Mouse (Mus musculus) kidney, adult 8-10 months (tissue): ENCODE measurements around the gene Far1.
A peak's percentile ranks its signal among the peaks of the same experiment; 100 is the strongest.

Experiments
- DNase-seq, 2 experiments: peaks; one replicate each; pipeline ENCODE4 v3.0.0; 2022

Far1 gene

DNA sequence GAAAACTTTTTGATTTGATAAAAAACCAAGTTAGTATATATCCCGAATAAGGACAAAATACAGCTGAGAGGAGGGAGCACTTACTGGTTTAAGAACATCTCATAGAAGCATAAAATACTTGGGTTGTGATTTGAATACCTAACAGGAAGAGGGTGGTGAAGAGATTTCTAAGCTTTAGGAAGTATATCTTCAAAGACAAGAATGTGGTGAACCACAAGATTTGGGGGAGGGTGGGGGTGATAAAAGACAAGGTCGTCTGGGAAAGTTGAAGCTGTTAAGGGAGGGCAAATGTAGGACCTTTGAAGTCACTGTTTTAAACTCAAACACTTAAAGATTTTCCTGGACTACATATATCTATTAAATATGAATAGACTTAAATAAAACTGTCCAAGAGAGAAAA is 59.1 kb downstream of the Far1 start:
- DNase-seq: no peak

DNA sequence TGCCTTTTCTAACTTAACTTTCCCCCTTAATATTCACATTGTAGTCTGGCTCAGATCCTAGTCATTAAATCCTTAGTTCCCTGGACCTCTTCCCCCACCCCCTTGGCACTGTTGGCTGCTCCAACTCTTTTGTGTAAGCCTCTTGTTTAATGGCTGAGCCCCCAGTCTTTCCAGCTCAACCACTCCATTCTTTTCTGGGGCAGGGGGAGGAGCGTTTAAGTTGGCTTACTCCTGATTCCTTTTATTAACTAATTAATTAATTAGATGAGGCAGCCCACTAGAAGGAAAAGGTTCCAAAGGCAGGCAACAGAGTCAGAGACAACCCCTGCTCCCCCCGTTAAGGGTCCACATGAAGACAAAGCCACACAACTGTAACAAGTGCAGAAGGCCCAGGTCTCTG is 68.5 kb downstream of the Far1 start:
- DNase-seq: no peak

DNA sequence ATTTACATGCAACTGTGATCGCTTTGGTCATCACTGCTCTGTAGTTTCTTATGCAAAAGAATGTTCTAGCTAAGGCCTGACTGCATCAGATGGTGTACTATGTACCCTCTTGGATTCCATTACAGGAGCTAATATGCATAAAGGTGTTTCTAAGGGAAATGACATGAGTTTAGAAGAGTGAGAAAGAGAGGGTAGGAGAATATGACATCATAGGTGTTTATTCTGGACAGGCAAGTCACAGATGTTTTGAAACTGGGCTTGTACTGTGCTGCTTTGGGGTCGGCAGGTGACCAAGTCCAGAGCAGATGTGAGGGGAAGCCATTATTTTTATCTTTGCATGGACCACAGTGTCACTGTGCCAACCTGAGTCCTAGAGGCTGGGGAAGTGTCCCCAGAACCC is 75.6 kb downstream of the Far1 start:
- DNase-seq: no peak

DNA sequence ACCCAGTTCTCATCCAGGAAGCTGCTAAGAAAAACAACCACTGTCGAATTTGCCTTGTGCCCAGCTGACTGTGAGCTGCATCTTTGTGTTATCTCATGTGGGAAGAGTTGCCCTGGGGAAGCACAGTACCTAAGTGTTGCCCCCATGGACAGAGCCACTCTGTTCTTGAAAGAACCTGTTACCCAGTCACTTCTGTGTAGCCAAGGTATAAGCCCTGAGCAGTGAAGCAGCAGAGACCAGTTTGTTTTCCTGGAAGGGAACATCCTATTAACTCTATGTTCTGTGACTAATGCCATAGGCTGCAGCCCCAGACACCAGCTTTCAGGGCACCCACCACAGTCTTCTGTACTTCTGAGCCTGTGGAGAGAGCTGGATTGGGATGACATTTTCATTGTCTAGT is 76.7 kb downstream of the Far1 start:
- no peak for DNase-seq

DNA sequence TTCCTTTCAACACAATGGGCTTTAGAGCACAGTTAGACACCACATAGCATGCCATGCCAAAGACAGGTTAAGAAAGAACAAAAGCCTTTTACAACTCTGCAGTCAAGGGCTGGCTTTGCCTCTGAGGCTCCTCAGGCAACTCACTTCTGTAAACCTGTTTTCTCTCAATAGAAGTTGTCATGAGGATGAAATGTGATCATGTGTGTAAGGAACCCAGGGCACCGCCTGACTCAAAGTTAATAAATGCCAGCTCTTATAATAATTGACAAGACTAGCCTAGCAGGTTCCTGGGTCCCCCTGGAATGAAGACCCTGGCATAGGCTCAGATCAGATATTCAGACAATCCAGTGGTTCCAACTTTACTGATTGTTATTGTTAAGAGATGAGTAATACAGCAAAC is 77.5 kb downstream of the Far1 start:
- peak; percentile 56 to 81 for DNase-seq

DNA sequence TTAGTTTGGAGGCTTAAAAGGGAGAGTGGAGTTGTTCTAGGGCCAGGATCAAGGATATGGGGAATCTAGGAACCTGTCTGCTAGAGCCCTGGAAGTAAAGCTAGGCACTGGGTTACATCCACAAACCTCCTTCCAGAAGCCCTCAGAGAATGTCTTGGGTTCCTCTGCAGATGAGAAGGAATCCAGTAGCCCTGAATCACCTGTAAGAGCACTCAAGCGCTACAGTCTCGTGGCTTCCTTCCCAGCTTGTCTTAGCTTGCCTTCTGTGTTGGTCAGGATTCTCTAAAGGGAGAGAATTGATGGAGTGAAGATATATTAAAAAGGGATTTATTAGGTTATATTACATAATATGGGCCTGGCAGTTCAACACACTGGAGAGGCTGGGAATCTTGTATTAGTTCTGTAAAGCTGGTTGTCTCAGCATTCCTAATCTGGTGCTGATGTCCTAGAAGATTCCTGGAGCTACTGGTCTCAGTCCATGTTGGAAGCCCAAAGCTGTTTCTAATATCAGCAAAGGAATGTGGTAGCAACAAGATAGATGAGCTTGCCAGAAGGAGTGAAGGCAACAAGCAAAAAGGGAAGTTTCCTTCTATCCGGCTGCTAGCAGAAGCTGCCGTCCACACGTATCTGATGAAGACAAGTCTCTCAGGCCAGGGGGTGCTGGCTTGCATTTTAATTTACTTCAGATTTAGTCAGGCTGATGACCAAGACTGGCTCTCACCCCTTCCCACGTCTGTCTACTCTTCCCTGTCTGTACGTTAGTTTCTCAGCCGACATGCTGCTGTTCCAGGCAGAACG is 78.1 kb downstream of the Far1 start:
- DNase-seq: peak in 1 of 2 experiments; percentile 18

DNA sequence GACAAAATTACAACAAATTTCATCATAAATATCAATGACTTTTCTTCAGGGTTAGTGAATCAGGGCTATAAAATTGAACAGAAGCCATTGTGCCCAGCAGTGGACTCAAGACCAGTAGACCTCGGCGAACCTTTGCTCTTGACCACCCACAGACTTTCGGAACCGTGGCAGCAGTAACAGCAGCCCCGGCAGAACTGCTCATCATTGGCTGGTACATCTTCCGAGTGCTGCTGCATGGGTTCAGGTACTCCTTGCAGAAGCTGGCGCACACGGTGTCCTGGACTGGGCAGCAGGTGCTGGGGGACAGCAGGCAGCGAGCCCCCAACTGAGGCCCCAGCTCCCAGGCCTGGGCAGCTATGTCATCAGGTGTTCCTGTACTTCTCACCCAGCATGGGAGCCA is 79.1 kb downstream of the Far1 start:
- peak; percentile 15 to 19 for DNase-seq

DNA sequence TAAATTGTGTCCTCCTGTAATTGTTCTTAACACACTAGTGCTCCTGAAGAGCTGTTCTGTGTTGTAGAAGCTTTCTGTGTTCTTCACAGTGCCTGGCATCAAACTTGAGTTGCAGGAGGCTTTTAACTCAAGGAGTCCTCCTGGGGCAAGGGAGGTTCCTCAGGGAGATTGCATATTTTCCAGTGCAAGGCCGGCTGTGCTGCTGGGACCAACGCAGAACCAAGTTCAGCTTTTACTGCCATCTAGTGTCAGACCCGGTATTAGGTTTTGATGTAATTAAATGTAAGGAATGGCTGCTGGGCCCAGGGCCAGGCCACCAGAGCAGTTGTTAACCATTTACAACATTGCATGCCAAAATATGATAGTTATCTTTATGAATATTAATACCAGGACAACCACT is 80.7 kb downstream of the Far1 start:
- peak; percentile 66 to 75 for DNase-seq

DNA sequence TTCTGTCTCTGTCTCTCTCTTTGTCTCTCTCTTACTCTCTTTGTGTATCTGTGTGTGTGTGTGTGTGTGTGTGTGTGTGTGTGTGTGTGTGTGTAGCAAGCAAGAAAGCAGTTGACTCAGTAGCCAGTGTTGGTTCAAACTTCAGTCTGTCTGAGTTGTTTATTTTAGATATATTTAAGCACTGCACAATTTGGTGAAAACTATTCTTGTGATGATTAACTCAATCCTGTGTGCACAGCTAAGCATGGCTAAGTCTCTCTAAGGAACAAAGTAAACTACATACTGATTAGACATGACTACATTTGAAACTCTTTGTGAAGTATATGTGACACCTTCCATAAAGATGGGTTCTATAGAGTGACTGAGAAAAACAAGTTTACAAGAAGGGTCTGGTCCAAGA is 83.6 kb downstream of the Far1 start:
- no peak for DNase-seq

DNA sequence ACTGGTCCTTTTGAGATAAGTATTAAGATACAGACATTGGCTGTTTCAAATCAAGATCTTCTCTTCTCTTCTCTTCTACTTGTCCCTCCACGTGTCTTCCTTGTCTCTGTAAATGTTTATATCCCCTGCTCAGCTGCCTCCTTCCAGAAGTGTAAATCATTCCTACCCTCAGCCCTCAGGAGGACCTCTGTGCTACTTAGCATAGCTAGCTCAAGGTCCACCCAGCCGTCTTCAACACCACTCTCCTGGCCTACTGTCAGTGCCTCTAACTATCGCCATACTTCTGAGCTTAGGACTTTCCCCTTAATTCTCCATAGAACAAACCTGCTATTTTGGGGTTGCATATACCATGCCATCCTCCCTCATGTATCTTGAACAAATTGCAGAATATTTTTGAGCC is 88.2 kb downstream of the Far1 start:
- no peak for DNase-seq

DNA sequence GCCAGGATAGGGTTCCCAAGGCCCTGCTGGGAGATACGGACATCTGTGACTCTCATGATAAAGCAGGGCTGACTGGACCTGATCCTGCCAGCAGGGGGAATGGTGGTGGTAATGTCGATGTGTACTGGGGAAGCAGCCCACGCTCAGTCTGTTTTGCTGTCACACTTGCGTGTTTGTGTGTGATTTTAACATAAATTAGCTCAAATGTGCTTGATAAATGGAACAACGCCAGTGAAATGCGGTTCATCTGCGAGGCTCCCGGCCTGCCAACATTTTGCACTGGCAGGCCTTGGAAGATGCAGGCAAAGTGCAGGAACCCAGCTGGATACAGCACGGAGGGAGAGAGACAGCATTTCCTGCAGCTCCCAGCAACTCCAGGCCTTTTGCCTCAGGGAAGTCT is 94.3 kb downstream of the Far1 start:
- DNase-seq: no peak

DNA sequence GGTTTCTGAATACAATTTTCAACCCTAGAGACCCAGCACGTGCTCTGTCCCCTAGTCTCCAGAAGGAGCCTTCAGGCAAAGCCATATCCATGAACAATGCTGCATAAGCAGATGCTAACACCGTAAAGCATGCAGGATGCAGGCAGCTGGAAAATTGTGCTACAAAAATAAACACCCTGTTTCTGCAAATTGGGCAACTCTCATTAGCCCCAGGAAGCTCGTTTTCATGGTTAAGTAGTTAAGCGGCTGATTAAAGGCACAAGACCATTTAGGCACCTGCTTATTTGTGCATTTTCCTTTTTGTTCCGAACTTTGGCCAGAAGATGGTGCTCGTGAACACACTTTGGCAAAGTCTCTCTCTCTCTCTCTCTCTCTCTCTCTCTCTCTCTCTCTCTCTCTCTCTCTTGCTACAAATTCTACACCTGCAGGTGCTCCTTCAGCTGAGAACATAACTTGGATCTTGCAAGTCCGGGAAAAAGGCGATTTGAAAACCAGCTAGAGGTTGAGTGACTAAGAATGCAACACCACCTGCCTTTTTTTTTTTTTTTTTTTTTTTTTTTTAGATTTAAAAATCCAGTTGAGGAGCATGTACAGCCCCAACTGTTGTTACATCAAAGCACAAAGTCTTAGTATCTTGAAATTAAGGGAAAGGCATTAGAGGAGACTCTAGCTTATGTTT is 95.5 kb downstream of the Far1 start:
- DNase-seq: peak; percentile 58 to 64

DNA sequence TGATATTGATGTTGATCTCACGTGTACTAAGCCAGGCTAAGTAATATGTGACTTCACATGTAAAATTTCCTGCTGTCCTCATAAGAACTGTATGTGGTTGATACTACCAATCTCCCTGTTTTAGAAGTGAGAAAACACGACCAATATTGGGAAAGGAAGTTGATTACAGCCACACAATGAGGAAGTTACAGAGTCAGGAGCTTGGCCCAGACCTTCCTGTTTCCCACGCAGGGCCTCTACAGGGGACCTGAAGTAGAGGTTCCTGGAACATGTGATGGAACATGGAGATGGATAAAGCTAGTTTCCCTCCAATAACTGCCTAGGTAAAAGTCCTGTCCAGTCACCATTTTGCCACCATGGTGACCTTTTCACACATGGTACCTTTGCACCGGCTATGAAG is 99.0 kb downstream of the Far1 start:
- DNase-seq: no peak

DNA sequence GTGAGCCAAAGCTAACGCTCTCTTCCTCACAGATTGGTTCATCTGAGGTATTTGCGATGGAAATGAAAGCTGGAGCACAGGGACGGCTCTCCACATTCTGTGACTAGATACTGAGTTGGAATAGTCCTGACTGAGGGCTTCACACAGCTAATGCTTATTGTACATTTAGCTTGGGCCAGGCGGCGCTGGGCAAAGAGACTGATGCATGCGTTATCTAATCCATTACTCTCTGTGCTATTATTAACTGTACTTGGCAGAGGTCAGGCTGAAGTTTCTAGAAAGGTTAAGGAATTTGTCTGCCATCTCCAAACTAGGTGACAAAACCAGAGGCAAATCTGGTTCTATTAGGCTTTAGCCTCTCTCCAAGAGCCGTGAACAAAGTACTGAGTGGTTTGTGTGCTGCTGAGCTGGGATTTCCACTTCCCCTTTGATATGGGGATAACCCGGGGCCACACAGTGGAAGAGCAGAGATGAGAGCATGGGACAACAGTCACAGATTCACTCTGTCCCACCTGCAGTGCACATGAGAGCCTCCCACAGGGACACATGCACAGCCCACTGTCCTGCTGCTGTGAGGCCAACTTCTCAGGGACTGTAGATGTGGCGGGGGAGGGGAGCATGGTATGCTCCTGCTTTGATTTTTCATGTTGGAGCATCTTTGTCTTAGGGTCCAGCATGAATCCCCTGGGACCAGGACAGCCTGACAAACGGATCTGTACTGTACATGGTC is 100.7 kb downstream of the Far1 start:
- DNase-seq: no peak

DNA sequence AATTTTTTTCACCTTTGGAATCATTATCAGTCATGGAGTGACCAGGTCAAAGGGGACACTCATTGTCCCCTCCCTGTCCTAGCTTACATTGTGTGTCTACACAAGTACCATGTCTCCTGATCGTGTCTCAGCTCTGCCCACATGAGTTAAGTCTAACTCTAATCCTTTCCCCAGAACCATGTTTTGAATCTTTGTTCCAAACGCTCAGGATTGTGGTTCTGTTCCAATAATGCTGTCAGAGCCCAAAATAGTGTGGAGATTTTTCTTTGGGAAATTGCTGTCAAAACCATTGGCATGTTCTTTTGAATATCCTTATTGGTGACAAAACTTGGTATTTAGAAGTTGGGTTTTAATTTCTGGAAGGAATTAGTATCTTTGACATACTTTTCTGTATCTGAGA is 105.5 kb downstream of the Far1 start:
- DNase-seq: no peak

DNA sequence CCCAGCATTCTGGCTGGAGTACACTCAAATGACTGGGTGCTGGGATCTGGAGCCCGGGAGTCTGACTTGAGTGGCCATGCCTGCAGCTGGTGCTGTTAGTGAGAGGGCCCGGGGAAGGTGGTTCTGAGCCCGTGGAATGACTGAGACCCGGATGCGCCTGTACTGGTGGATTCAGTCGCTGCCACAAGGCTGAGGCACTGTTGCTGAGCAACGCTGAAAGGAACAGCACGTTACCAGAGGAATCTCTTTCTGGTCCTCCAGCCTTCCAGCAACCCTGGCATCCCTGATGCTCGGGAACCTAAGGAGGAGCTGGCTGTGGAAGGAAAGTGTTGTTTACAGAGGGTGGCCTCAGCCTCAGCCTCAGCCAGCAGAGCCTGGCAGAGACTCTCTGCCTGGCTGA is 106.1 kb downstream of the Far1 start:
- no peak for DNase-seq
